Mouse (Mus musculus) spleen, adult 2 months (tissue): Measurements from ENCODE around the gene Suclg1.

Experiments
- CTCF ChIP-seq: fragments of 200-500 bp; IDR thresholded peaks from 2 replicates; pipeline ENCODE4 v1.5.1; 2011; ENCODE audit warnings: mild to moderate bottlenecking, inconsistent platforms; ENCODE audit not compliant: insufficient read depth, insufficient read length, insufficient replicate concordance; ENCODE audit errors: extremely low read depth
- POLR2A ChIP-seq: fragments of 200-500 bp; IDR thresholded peaks from 2 replicates; pipeline ENCODE4 v1.6.1; 2011; ENCODE audit warnings: low read depth, low read length, inconsistent platforms

- TF ChIP-seq POLR2A (no peak), CTCF (no peak)
Measured at GRCm38 (mm10) chr6:73253006-73253405, 4.8 kb downstream of the Suclg1 start.
